Mouse (Mus musculus): Measurements from ENCODE around the gene Nrp2. TPM values are rescaled to one million over a fixed set of nuclear protein-coding genes. Genes with fewer than 3 reads are reported as not detected.

The Nrp2 gene
- total RNA-seq, 1 experiment = 14.4 TPM

GRCm38 (mm10) chr1:62765171-62765570, 62.1 kb downstream of the Nrp2 start:
- TF ChIP-seq ZC3H11A (IDR thresholded peaks at IDR 0.05; ENCODE audit: borderline replicate concordance, low read depth, low read length) = no peak
- TF ChIP-seq ZNF384 (IDR thresholded peaks at IDR 0.05; ENCODE audit: low read depth, low read length) = no peak
- no peak overlapping the region for H3K27ac ChIP-seq (ENCODE audit: insufficient read depth, low read depth, low read length, poor library complexity, severe bottlenecking)
- no peak for DNase-seq (ENCODE audit: low read depth, low spot score)

GRCm38 (mm10) chr1:62766766-62767165, 63.7 kb downstream of the Nrp2 start:
- in situ Hi-C loops (cut with MboI; ENCODE audit: low sequenced_read_pairs in 2 of 2, unreplicated experiment in 2 of 2) = no loop called here
- no peaks in the 10 kb centered on the region for H3K36me3 ChIP-seq (ENCODE audit: control insufficient read depth, insufficient read depth, low read length, poor library complexity, severe bottlenecking)
- TF ChIP-seq ZC3H11A (IDR thresholded peaks at IDR 0.05; ENCODE audit: borderline replicate concordance, low read depth, low read length) (no peak), ZNF384 (IDR thresholded peaks at IDR 0.05; ENCODE audit: low read depth, low read length) (no peak), MAFK (IDR thresholded peaks at IDR 0.05; ENCODE audit: insufficient read depth, low read depth, low read length) (no peak)
- H3K4me1 ChIP-seq (ENCODE audit: control insufficient read depth in 2 of 2, insufficient read depth in 2 of 2, low read length in 2 of 2, poor library complexity in 1 of 2) = peaks cover 24 to 31% of the 10 kb centered on the region in 2 experiments
- H3K9ac ChIP-seq (ENCODE audit: insufficient read depth, low read depth, low read length, poor library complexity, severe bottlenecking) = no peak overlapping the region
- H3K27ac ChIP-seq (ENCODE audit: insufficient read depth, low read depth, low read length, poor library complexity, severe bottlenecking) = peak overlapping the region; percentile 30; the same call in 1 of the 2 replicates
- H3K9me3 ChIP-seq (ENCODE audit: control insufficient read depth, insufficient read depth, low read depth, low read length) = no peaks in the 10 kb centered on the region
- H3K4me3 ChIP-seq (ENCODE audit: insufficient read depth in 1 of 2, low read depth in 1 of 2, low read length in 2 of 2, poor library complexity in 1 of 2, severe bottlenecking in 1 of 2) = no peak overlapping the region
- no peak for DNase-seq (ENCODE audit: low read depth, low spot score)

More at GRCm38 (mm10) chr1:62765171-62765570, 62.1 kb downstream of the Nrp2 start:
- H3K9ac ChIP-seq (ENCODE audit: insufficient read depth, low read depth, low read length, poor library complexity, severe bottlenecking) = no peak overlapping the region
- in situ Hi-C loops (cut with MboI; ENCODE audit: low sequenced_read_pairs in 2 of 2, unreplicated experiment in 2 of 2) = no loop called here
- no peaks in the 10 kb centered on the region for H3K36me3 ChIP-seq (ENCODE audit: control insufficient read depth, insufficient read depth, low read length, poor library complexity, severe bottlenecking)
- H3K4me1 ChIP-seq (ENCODE audit: control insufficient read depth in 2 of 2, insufficient read depth in 2 of 2, low read length in 2 of 2, poor library complexity in 1 of 2) = peaks cover 29 to 33% of the 10 kb centered on the region in 2 experiments
- H3K9me3 ChIP-seq (ENCODE audit: control insufficient read depth, insufficient read depth, low read depth, low read length) = no peaks in the 10 kb centered on the region
- H3K4me3 ChIP-seq (ENCODE audit: insufficient read depth in 1 of 2, low read depth in 1 of 2, low read length in 2 of 2, poor library complexity in 1 of 2, severe bottlenecking in 1 of 2) = no peak overlapping the region

- Histone ChIP-seq H3K36me3 (ENCODE audit: control insufficient read depth, insufficient read depth, low read length, poor library complexity, severe bottlenecking) (no peaks in the 10 kb centered on the region), H3K9me3 (ENCODE audit: control insufficient read depth, insufficient read depth, low read depth, low read length) (no peaks in the 10 kb centered on the region), H3K4me1 (ENCODE audit: control insufficient read depth in 2 of 2, insufficient read depth in 2 of 2, low read length in 2 of 2, poor library complexity in 1 of 2) (peaks cover 24 to 36% of the 10 kb centered on the region in 2 experiments), H3K9ac (ENCODE audit: insufficient read depth, low read depth, low read length, poor library complexity, severe bottlenecking) (no peak overlapping the region), H3K4me3 (ENCODE audit: insufficient read depth in 1 of 2, low read depth in 1 of 2, low read length in 2 of 2, poor library complexity in 1 of 2, severe bottlenecking in 1 of 2) (no peak overlapping the region), H3K27ac (ENCODE audit: insufficient read depth, low read depth, low read length, poor library complexity, severe bottlenecking) (peak overlapping the region; percentile 78)
- no peak for TF ChIP-seq ZNF384 (IDR thresholded peaks at IDR 0.05; ENCODE audit: low read depth, low read length)
- no peak for TF ChIP-seq HCFC1 (IDR thresholded peaks at IDR 0.05; ENCODE audit: borderline replicate concordance, insufficient read depth, low read length)
- no peak for TF ChIP-seq MAFK (IDR thresholded peaks at IDR 0.05; ENCODE audit: insufficient read depth, low read depth, low read length)
- TF ChIP-seq CHD2 (IDR thresholded peaks at IDR 0.05; ENCODE audit: low read depth, low read length) = no peak
- no peak for TF ChIP-seq ZC3H11A (IDR thresholded peaks at IDR 0.05; ENCODE audit: borderline replicate concordance, low read depth, low read length)
- peak; percentile 80 for DNase-seq (ENCODE audit: low read depth, low spot score)
- in situ Hi-C loops (cut with MboI; ENCODE audit: low sequenced_read_pairs in 2 of 2, unreplicated experiment in 2 of 2) = no loop called here
Measured at GRCm38 (mm10) chr1:62767611-62768010, 64.5 kb downstream of the Nrp2 start.

GRCm38 (mm10) chr1:62770576-62770975, 67.5 kb downstream of the Nrp2 start:
- H3K4me1 ChIP-seq (ENCODE audit: control insufficient read depth in 2 of 2, insufficient read depth in 2 of 2, low read length in 2 of 2, poor library complexity in 1 of 2) = peaks cover 23 to 41% of the 10 kb centered on the region in 2 experiments
- in situ Hi-C loops (cut with MboI; ENCODE audit: low sequenced_read_pairs in 2 of 2, unreplicated experiment in 2 of 2) = no loop called here

GRCm38 (mm10) chr1:62772391-62772790, 69.3 kb downstream of the Nrp2 start:
- in situ Hi-C loops (cut with MboI; ENCODE audit: low sequenced_read_pairs in 2 of 2, unreplicated experiment in 2 of 2) = no loop called here
- Histone ChIP-seq H3K36me3 (ENCODE audit: control insufficient read depth, insufficient read depth, low read length, poor library complexity, severe bottlenecking) (no peaks in the 10 kb centered on the region), H3K9ac (ENCODE audit: insufficient read depth, low read depth, low read length, poor library complexity, severe bottlenecking) (no peak overlapping the region), H3K27ac (ENCODE audit: insufficient read depth, low read depth, low read length, poor library complexity, severe bottlenecking) (peak overlapping the region; percentile 60), H3K9me3 (ENCODE audit: control insufficient read depth, insufficient read depth, low read depth, low read length) (no peaks in the 10 kb centered on the region), H3K4me3 (ENCODE audit: insufficient read depth in 1 of 2, low read depth in 1 of 2, low read length in 2 of 2, poor library complexity in 1 of 2, severe bottlenecking in 1 of 2) (no peak overlapping the region), H3K4me1 (ENCODE audit: control insufficient read depth in 2 of 2, insufficient read depth in 2 of 2, low read length in 2 of 2, poor library complexity in 1 of 2) (peaks cover 12 to 44% of the 10 kb centered on the region in 2 experiments)
- TF ChIP-seq CHD2 (IDR thresholded peaks at IDR 0.05; ENCODE audit: low read depth, low read length) (no peak), MAFK (IDR thresholded peaks at IDR 0.05; ENCODE audit: insufficient read depth, low read depth, low read length) (no peak), ZC3H11A (IDR thresholded peaks at IDR 0.05; ENCODE audit: borderline replicate concordance, low read depth, low read length) (no peak)
- DNase-seq (ENCODE audit: low read depth, low spot score) = no peak

More at GRCm38 (mm10) chr1:62770576-62770975, 67.5 kb downstream of the Nrp2 start:
- no peak for DNase-seq (ENCODE audit: low read depth, low spot score)
- Histone ChIP-seq H3K27ac (ENCODE audit: insufficient read depth, low read depth, low read length, poor library complexity, severe bottlenecking) (no peak overlapping the region), H3K9ac (ENCODE audit: insufficient read depth, low read depth, low read length, poor library complexity, severe bottlenecking) (no peak overlapping the region), H3K4me3 (ENCODE audit: insufficient read depth in 1 of 2, low read depth in 1 of 2, low read length in 2 of 2, poor library complexity in 1 of 2, severe bottlenecking in 1 of 2) (no peak overlapping the region), H3K36me3 (ENCODE audit: control insufficient read depth, insufficient read depth, low read length, poor library complexity, severe bottlenecking) (no peaks in the 10 kb centered on the region), H3K9me3 (ENCODE audit: control insufficient read depth, insufficient read depth, low read depth, low read length) (no peaks in the 10 kb centered on the region)
- TF ChIP-seq CHD2 (IDR thresholded peaks at IDR 0.05; ENCODE audit: low read depth, low read length) (no peak), ZC3H11A (IDR thresholded peaks at IDR 0.05; ENCODE audit: borderline replicate concordance, low read depth, low read length) (no peak), MAFK (IDR thresholded peaks at IDR 0.05; ENCODE audit: insufficient read depth, low read depth, low read length) (no peak), HCFC1 (IDR thresholded peaks at IDR 0.05; ENCODE audit: borderline replicate concordance, insufficient read depth, low read length) (no peak), ZNF384 (IDR thresholded peaks at IDR 0.05; ENCODE audit: low read depth, low read length) (no peak)
